Comparison of ENCODE assay signal across 7 mouse cellular contexts in the genomic region with DNA sequence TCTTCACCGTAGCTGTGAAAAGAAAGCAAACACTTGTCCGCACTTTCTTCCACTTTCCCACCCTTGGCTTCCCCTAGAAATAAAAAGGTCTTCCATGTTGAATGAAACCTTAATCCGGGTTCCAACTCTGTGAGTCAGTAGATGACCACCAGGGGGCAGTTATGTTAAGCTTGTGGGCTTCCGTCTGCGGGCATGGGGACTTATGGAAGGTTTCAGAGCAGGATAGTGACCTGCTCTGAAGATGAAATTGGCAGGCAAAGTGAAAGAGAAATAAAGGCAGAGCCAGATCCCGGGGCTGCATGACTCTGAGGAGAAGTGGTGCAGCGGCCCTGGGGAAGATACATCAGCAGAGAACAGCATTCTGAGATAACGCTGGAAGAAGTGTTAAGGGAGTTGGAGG.
DNase-seq lines count a peak whose midpoint lies in the region; ATAC-seq lines count a peak whose summit lies in the region.

No protein-coding gene starts in this region.

- H3K9ac ChIP-seq in midbrain, embryonic 12.5 days (replicated peaks) = no peak overlapping the region

- H3K36me3 ChIP-seq in midbrain, embryonic 12.5 days = no peaks in the 10 kb centered on the region

- H3K4me2 ChIP-seq in midbrain, embryonic 12.5 days (replicated peaks) = no peak overlapping the region

- no peaks in the 10 kb centered on the region for H3K4me1 ChIP-seq in midbrain, embryonic 12.5 days

- DNase-seq in adrenal gland, adult 18-20 months (ENCODE audit: low spot score in 2 of 2) = peak; percentile 49 to 57
- DNase-seq in cerebellum, postnatal 36 days = peak; percentile 71 to 82
- DNase-seq in gastrocnemius, postnatal 10 days = peak; percentile 76
- DNase-seq in induced T-regulatory cell, adult 2 months (ENCODE audit: low read depth) = peak; percentile 38
- peak; percentile 28 to 35 for DNase-seq in left cerebral cortex, adult 8-10 months (ENCODE audit: low spot score in 2 of 2)
- peak; percentile 10 to 55 for DNase-seq in spleen, postnatal 10 days (ENCODE audit: low spot score in 2 of 2)

- peaks cover 5% of the 10 kb centered on the region; the same call in 1 of the 2 replicates for H3K27me3 ChIP-seq in midbrain, embryonic 12.5 days

- no peak overlapping the region for H3K4me3 ChIP-seq in midbrain, embryonic 12.5 days

- peak; percentile 70; the same call in 1 of the 2 replicates for ATAC-seq in midbrain, embryonic 12.5 days (ENCODE audit: low FRiP score, low read depth)

- WGBS in midbrain, embryonic 12.5 days = 27% methylated on average over 8 of the region's 8 CpGs

- H3K27ac ChIP-seq in midbrain, embryonic 12.5 days (replicated peaks) = no peak overlapping the region

- H3K9me3 ChIP-seq in midbrain, embryonic 12.5 days = no peaks in the 10 kb centered on the region
